Mouse (Mus musculus) E14TG2a.4 (cell line): Measurements from ENCODE around the gene Scoc.
A peak's percentile ranks its signal among the peaks of the same experiment; 100 is the strongest.
"Not testable (repeated sequence)": the region's sequence is repeated elsewhere in the genome, so short reads cannot be mapped to it uniquely, and the experiment has no call there.

Experiments
- H3K27me3 ChIP-seq: 2 replicates; pipeline ENCODE4 v1.6.1; 2014; ENCODE audit warnings: low read length, control low read depth; ENCODE audit not compliant: insufficient read depth
- H3K36me3 ChIP-seq: 2 replicates; pipeline ENCODE4 v1.6.1; 2014; ENCODE audit warnings: low read length, control low read depth; ENCODE audit not compliant: insufficient read depth
- H3K4me1 ChIP-seq: replicated peaks from 2 replicates; pipeline ENCODE4 v1.6.1; 2014; ENCODE audit warnings: low read depth, low read length, control low read depth
- H3K4me3 ChIP-seq: replicated peaks from 2 replicates; pipeline ENCODE4 v1.5.1; 2014; ENCODE audit warnings: mild to moderate bottlenecking, low read length
- H3K9me3 ChIP-seq: 2 replicates; pipeline ENCODE4 v1.6.1; 2014; ENCODE audit warnings: low read length, control low read depth
- CTCF ChIP-seq: conservative IDR thresholded peaks from 2 replicates; pipeline ENCODE4 v1.5.1; 2014; ENCODE audit warnings: low read length
- NANOG ChIP-seq: IDR thresholded peaks from 2 replicates; pipeline ENCODE4 v1.6.1; 2014; ENCODE audit warnings: borderline replicate concordance, low read length, mixed read lengths
- POU5F1 ChIP-seq: IDR thresholded peaks from 2 replicates; pipeline ENCODE4 v1.6.1; 2014; ENCODE audit warnings: low read length, borderline replicate concordance

The Scoc gene

GRCm38 (mm10) chr8:83437077-83437476, 21.1 kb downstream of the Scoc start:
- Histone ChIP-seq H3K36me3 (peaks cover 30% of the 10 kb centered on the region), H3K4me1 (peaks cover 9% of the 10 kb centered on the region), H3K9me3 (no peaks in the 10 kb centered on the region), H3K27me3 (no peaks in the 10 kb centered on the region), H3K4me3 (no peak overlapping the region)
- TF ChIP-seq NANOG (no peak), POU5F1 (no peak), CTCF (no peak)

GRCm38 (mm10) chr8:83429071-83429524, 29.1 kb downstream of the Scoc start:
- no peak for TF ChIP-seq POU5F1
- H3K27me3 ChIP-seq: no peaks in the 10 kb centered on the region
- H3K9me3 ChIP-seq: no peaks in the 10 kb centered on the region
- peaks cover 40% of the 10 kb centered on the region for H3K4me1 ChIP-seq
- peak overlapping the region; percentile 56 for H3K4me3 ChIP-seq
- H3K36me3 ChIP-seq: peaks cover 19% of the 10 kb centered on the region

GRCm38 (mm10) chr8:83428621-83429020, 29.6 kb downstream of the Scoc start:
- peak overlapping the region; percentile 56; the same call in 1 of the 2 replicates for H3K4me3 ChIP-seq
- peaks cover 40% of the 10 kb centered on the region for H3K4me1 ChIP-seq
- H3K27me3 ChIP-seq, H3K9me3 ChIP-seq: not testable (repeated sequence)
- H3K36me3 ChIP-seq: peaks cover 14% of the 10 kb centered on the region

- H3K9me3 ChIP-seq: no peaks in the 10 kb centered on the region
- no peak for TF ChIP-seq CTCF
- no peak for TF ChIP-seq NANOG
- no peak for TF ChIP-seq POU5F1
- peaks cover 9% of the 10 kb centered on the region for H3K36me3 ChIP-seq
- no peak overlapping the region for H3K4me3 ChIP-seq
- peaks cover 40% of the 10 kb centered on the region for H3K4me1 ChIP-seq
- H3K27me3 ChIP-seq: no peaks in the 10 kb centered on the region
These were observed 31.2 kb downstream of the Scoc start for GRCm38 (mm10) chr8:83426949-83427348.

DNA sequence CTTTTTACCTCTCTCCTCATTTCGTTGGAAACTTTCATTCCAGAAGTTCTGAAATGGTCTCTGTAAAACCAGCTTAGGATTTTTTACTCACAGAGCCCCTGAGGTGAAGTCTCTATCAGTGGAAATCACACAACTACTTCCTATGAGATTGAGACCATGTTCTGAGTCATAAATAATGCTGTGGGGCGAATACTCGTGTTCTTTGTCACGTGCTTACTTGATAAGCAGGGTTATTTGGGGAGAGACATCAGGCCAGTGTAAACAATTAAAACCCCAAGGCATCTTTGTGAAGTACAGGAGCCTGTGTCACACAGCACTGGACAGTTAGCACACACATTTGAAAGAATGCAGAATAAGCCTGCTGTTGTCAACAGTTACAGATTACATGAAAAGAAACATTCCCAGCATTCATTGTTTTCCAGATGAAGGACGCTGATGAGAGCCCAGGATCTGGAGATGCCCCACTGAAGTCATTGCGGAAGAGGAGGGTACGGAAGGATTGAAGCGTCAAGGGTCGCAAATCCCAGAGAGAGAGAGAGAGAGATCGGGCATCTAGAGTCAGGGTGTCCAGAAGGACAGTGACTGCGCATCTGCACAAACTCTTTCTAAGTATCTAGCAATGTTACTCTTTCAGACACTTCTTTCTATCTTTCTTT, 32.0 kb downstream of the Scoc start:
- H3K27me3 ChIP-seq: no peaks in the 10 kb centered on the region
- H3K9me3 ChIP-seq: no peaks in the 10 kb centered on the region
- H3K36me3 ChIP-seq: peaks cover 9% of the 10 kb centered on the region
- H3K4me1 ChIP-seq: peaks cover 40% of the 10 kb centered on the region
- H3K4me3 ChIP-seq: no peak overlapping the region
- no peak for TF ChIP-seq CTCF
- no peak for TF ChIP-seq POU5F1
- TF ChIP-seq NANOG: no peak

DNA sequence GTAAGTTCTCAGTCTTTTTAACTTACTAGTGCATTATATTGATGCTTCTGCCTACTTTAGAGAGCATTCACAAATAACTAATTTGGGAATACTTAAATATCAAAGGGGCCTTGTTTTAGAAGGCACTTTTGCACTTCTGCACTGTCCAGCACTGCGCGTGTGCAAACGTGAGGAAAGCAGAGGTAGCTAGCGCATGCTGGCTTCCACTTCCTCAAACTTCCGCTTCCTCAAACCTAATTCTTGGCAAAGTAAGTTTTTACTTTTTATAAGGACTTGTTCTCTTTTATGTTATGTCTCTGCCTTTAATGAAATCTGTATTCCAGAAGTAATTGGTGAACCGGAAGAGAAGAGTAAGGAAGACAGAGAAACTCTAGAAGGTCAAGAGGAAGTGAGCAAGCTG, 33.0 kb downstream of the Scoc start:
- H3K4me3 ChIP-seq: no peak overlapping the region
- no peaks in the 10 kb centered on the region for H3K27me3 ChIP-seq
- peaks cover 4% of the 10 kb centered on the region for H3K36me3 ChIP-seq
- H3K4me1 ChIP-seq: peaks cover 40% of the 10 kb centered on the region
- no peak for TF ChIP-seq NANOG
- no peak for TF ChIP-seq POU5F1
- no peak for TF ChIP-seq CTCF
- H3K9me3 ChIP-seq: no peaks in the 10 kb centered on the region

- TF ChIP-seq NANOG (no peak), POU5F1 (no peak)
- Histone ChIP-seq H3K9me3 (no peaks in the 10 kb centered on the region), H3K27me3 (no peaks in the 10 kb centered on the region)
These were observed 35.0 kb downstream of the Scoc start for GRCm38 (mm10) chr8:83423032-83423825.

DNA sequence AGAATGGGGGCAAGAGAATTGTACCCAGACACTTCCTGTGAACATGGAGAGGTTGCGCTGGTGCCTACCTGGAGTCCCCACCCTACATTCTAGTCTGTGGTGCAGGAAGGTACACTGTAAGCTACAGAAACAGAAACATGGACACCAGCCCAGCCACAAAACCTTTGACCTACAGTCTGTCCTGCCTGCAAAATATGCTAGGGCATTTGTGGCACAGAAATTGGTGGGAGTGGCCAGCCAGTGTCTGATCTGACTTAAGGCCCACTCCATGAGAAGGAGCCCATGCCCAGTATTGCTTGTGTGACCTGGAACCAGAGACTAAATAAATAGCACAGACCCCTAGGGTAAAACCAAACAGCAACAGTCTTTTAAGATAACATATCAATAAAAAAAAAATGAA, 36.8 kb downstream of the Scoc start:
- Histone ChIP-seq H3K9me3 (no peaks in the 10 kb centered on the region), H3K27me3 (no peaks in the 10 kb centered on the region), H3K4me3 (no peak overlapping the region), H3K4me1 (peaks cover 11% of the 10 kb centered on the region), H3K36me3 (peaks cover 4% of the 10 kb centered on the region; the same call in 1 of the 2 replicates)
- no peak for TF ChIP-seq NANOG
- TF ChIP-seq CTCF: no peak
- TF ChIP-seq POU5F1: no peak

More at GRCm38 (mm10) chr8:83423032-83423825, 35.0 kb downstream of the Scoc start:
- H3K36me3 ChIP-seq: peaks cover 4% of the 10 kb centered on the region; the same call in 1 of the 2 replicates
- no peak overlapping the region for H3K4me3 ChIP-seq
- H3K4me1 ChIP-seq: peaks cover 29% of the 10 kb centered on the region
